ENCODE assay signal across 17 mouse cellular contexts in the genomic region with DNA sequence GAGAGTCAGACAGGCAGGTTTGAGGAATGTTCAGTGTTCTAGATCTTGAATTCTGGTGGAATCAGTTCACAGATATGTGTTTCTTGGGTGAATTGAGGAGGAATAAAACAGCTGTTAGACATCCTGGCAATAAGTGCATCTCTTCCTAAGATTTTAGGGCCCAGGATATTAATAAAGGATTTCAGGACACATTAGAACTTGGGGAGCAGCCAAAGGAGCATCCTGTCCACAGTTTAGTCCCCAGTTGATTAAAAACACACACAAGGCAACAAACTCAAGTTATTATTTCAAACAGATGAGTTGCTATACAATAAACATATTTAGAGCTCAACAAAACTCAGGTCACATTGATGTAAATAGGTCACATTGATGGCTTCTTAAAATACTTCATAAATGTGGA.
A peak's percentile ranks its signal among the peaks of the same experiment; 100 is the strongest.
DNase-seq lines count a peak whose midpoint lies in the region.
"Had no signal": no experiment of that assay in that cellular context is flagged by ENCODE, and none has a peak within 500 bp of the region (broad histone marks: within the 10 kb centered on the region; RNA-seq: fewer than 3 reads in every experiment).

No protein-coding gene starts in this region.

- DNase-seq in heart, adult 11 months = peak; percentile 86
- DNase-seq in heart, postnatal 4 days = no peak
- peak; percentile 6 to 16 for DNase-seq in kidney, postnatal 36 days
- no peak for DNase-seq in kidney, postnatal 25 days
- peak; percentile 9 for DNase-seq in urinary bladder, postnatal 14 days (ENCODE audit: low spot score)
- DNase-seq in urinary bladder, adult 2 months (ENCODE audit: low spot score) = no peak
- DNase-seq in layer of hippocampus, adult 8-10 months (ENCODE audit: low spot score in 2 of 2) = no peak
- DNase-seq: adrenal gland, postnatal 25 days; B cell, adult 2 months; cerebellum, adult 18-20 months; cerebellum, postnatal 25 days; embryo, embryonic 11 days; kidney, adult 9 months; liver; lung, adult 2 months; right cerebral cortex, postnatal 14 days; thymus, postnatal 36 days had no signal

Comparison
In these comparisons a context has a peak if more than half of its experiments do, and no peak if none do; other contexts are left out.
1. DNase-seq: peak in heart, adult 11 months (single experiment), kidney, postnatal 36 days (2 of 2) and urinary bladder, postnatal 14 days (single experiment); none in heart, postnatal 4 days (single experiment), kidney, postnatal 25 days (0 of 2), urinary bladder, adult 2 months (single experiment) and layer of hippocampus, adult 8-10 months (0 of 2).